26 mouse cellular contexts compared by ENCODE assay signal in genomic region chr3:121402096-121402495, GRCm38 (mm10).
"Had no signal": no experiment of that assay in that cellular context is flagged by ENCODE, and none has a peak within 500 bp of the region (broad histone marks: within the 10 kb centered on the region; RNA-seq: fewer than 3 reads in every experiment).

No protein-coding gene starts in this region.

- DNase-seq: gastrocnemius, adult 2 months; gastrocnemius, postnatal 10 days; heart, adult 2 months; heart, postnatal 10 days; heart, postnatal 4 days; kidney, adult 18-20 months; kidney, adult 8-10 months; kidney, postnatal 10 days; kidney, postnatal 25 days; kidney, postnatal 4 days; layer of hippocampus, adult 9-11 months; layer of hippocampus, postnatal 36 days; left cerebral cortex, postnatal 4 days had no signal

- H3K4me2 ChIP-seq: heart, embryonic 12.5 days; hindbrain, embryonic 12.5 days; hindbrain, embryonic 14.5 days; intestine, embryonic 15.5 days; limb, embryonic 13.5 days; limb, embryonic 15.5 days; liver, embryonic 12.5 days had no signal

- H3K4me1 ChIP-seq: heart, embryonic 12.5 days; hindbrain, embryonic 12.5 days; limb, embryonic 15.5 days; liver, embryonic 12.5 days had no signal

- H3K36me3 ChIP-seq: heart, embryonic 10.5 days; heart, embryonic 12.5 days; hindbrain, embryonic 10.5 days; hindbrain, embryonic 12.5 days; intestine, embryonic 15.5 days; limb, embryonic 13.5 days; limb, embryonic 15.5 days; liver, embryonic 12.5 days had no signal

- H3K4me3 ChIP-seq: gastrocnemius, adult 2 months; heart, adult 2 months; heart, embryonic 10.5 days; heart, embryonic 12.5 days; hindbrain, embryonic 10.5 days; hindbrain, embryonic 12.5 days; intestine, embryonic 15.5 days; layer of hippocampus, adult 2 months; limb, embryonic 13.5 days; limb, embryonic 15.5 days; liver, embryonic 12.5 days had no signal

- H3K9me3 ChIP-seq: heart, embryonic 10.5 days; heart, embryonic 12.5 days; hindbrain, embryonic 10.5 days; hindbrain, embryonic 12.5 days; intestine, embryonic 15.5 days; limb, embryonic 13.5 days; limb, embryonic 15.5 days; liver, embryonic 12.5 days had no signal

- H3K9ac ChIP-seq: heart, embryonic 12.5 days; hindbrain, embryonic 12.5 days; hindbrain, embryonic 14.5 days; intestine, embryonic 15.5 days; limb, embryonic 13.5 days; limb, embryonic 15.5 days; liver, embryonic 12.5 days had no signal

- ATAC-seq: hindbrain, embryonic 16.5 days; inflammation-experienced regulatory T-cells, adult 6 months; intestine, postnatal 0 days; liver, embryonic 12.5 days had no signal

- H3K27ac ChIP-seq: gastrocnemius, adult 2 months; heart, adult 2 months; heart, embryonic 10.5 days; hindbrain, embryonic 10.5 days; hindbrain, embryonic 12.5 days; hindbrain, embryonic 14.5 days; intestine, embryonic 15.5 days; layer of hippocampus, adult 2 months; limb, embryonic 13.5 days; limb, embryonic 15.5 days; liver, embryonic 12.5 days had no signal

- H3K27me3 ChIP-seq: heart, embryonic 12.5 days; hindbrain, embryonic 12.5 days; intestine, embryonic 15.5 days; limb, embryonic 13.5 days; limb, embryonic 15.5 days; liver, embryonic 12.5 days had no signal
